Mouse (Mus musculus) CH12.LX (cell line): ENCODE measurements at regions not wholly inside any gene's neighbourhood (a gene's known extent, or its start where the extent isn't known, plus 50 kb on each side); places are given as distances from the start of the nearest gene placed in this dataset.

Source experiments
- CTCF ChIP-seq, 2 experiments: IDR thresholded peaks in 1 of 2; conservative IDR thresholded peaks in 1 of 2; 2 replicates each; pipeline ENCODE4 v1.5.1; 2011 to 2012; ENCODE audit warnings: low read depth in 2 of 2, low read length in 2 of 2, improper control_type of control experiment in 1 of 2, inconsistent platforms in 1 of 2, mild to moderate bottlenecking in 1 of 2, moderate library complexity in 1 of 2
- E2F4 ChIP-seq: IDR thresholded peaks from 2 replicates; pipeline ENCODE4 v1.6.1; 2011; ENCODE audit warnings: low read depth, low read length, improper control_type of control experiment; ENCODE audit not compliant: insufficient replicate concordance
- MAX ChIP-seq: IDR thresholded peaks from 2 replicates; pipeline ENCODE4 v1.6.1; 2011; ENCODE audit warnings: low read length, improper control_type of control experiment
- POLR2A ChIP-seq: IDR thresholded peaks from 2 replicates; pipeline ENCODE4 v1.6.1; 2011; ENCODE audit warnings: low read depth, mild to moderate bottlenecking, improper control_type of control experiment, low read length
- RAD21 ChIP-seq: IDR thresholded peaks from 2 replicates; pipeline ENCODE4 v1.6.1; 2011; ENCODE audit warnings: low read depth, mild to moderate bottlenecking, low read length, improper control_type of control experiment, moderate library complexity

DNA sequence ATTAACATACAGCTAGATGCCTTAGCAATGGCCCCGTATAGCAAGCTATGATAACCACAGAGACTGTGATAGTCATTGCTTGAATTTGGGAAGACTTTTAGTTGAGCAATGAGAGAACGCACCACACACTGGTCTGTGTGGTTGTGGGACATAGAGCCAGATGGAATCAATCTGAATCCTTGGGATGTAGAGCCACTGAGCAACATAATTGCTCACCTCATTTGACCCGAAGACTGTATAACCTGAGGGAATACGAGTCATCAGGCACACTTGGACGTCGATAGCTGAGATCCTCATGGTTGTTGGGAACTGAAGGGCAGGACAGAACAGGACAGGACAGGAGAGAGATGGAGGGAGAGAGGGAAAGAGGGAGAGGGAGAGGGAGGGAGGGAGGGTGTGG lies 68.6 kb upstream of the Mmadhc start:
- TF ChIP-seq POLR2A = no peak
- TF ChIP-seq E2F4 = no peak
- no peak for TF ChIP-seq MAX
- TF ChIP-seq CTCF (conservative IDR thresholded peaks at IDR 0.05 in 1 of 2, IDR thresholded peaks at IDR 0.05 in 1 of 2; ENCODE audit: low read depth in 2 of 2, low read length in 2 of 2) = no peak
- TF ChIP-seq RAD21 = no peak
